Mouse (Mus musculus) intestine, embryonic 14.5 days (tissue): ENCODE data around the gene Slc9a5. TPM values are rescaled to one million over a fixed set of nuclear protein-coding genes. Genes with fewer than 3 reads are reported as not detected.
A peak's percentile ranks its signal among the peaks of the same experiment; 100 is the strongest.

Source experiments
- ATAC-seq: fragments of 200-750 bp; cut with Nextera tagmentation; replicated peaks from 2 replicates; pipeline ENCODE4 v1.8.0; 2017; ENCODE audit warnings: low read depth, moderate number of reproducible peaks, moderate TSS enrichment, moderate library complexity; ENCODE audit not compliant: low FRiP score, low TSS enrichment
- DNase-seq: peaks from one replicate; pipeline ENCODE4 v3.0.0-alpha.2; 2018; ENCODE audit warnings: low spot score
- H3K27ac ChIP-seq: fragments of 300-500 bp; sonication (generic); 2 replicates; pipeline ENCODE4 v1.5.1; 2014; ENCODE audit warnings: low read depth, mild to moderate bottlenecking, control low read depth
- H3K27me3 ChIP-seq: fragments of 300-500 bp; sonication (generic); replicated peaks from 2 replicates; pipeline ENCODE4 v1.6.1; 2014; ENCODE audit warnings: low read length, control low read depth; ENCODE audit not compliant: control insufficient read depth, insufficient read depth
- H3K36me3 ChIP-seq: fragments of 300-500 bp; sonication (generic); 2 replicates; pipeline ENCODE4 v1.6.1; 2014; ENCODE audit warnings: low read length, control low read depth; ENCODE audit not compliant: control insufficient read depth, insufficient read depth
- H3K4me1 ChIP-seq: fragments of 300-500 bp; sonication (generic); replicated peaks from 2 replicates; pipeline ENCODE4 v1.6.1; 2014; ENCODE audit warnings: low read length, control low read depth, mixed read lengths; ENCODE audit not compliant: control insufficient read depth, insufficient read depth
- H3K4me2 ChIP-seq: fragments of 300-500 bp; sonication (generic); 2 replicates; pipeline ENCODE4 v1.6.1; 2014; ENCODE audit warnings: low read length
- H3K4me3 ChIP-seq: fragments of 300-500 bp; sonication (generic); 2 replicates; pipeline ENCODE4 v1.5.1; 2014; ENCODE audit warnings: low read depth, low read length, control low read depth, mixed read lengths
- H3K9ac ChIP-seq: fragments of 300-500 bp; sonication (generic); 2 replicates; pipeline ENCODE4 v1.6.1; 2014; ENCODE audit warnings: mild to moderate bottlenecking, low read length
- H3K9me3 ChIP-seq: fragments of 300-500 bp; sonication (generic); 2 replicates; pipeline ENCODE4 v1.6.1; 2016; ENCODE audit warnings: low read length, control low read depth; ENCODE audit not compliant: control insufficient read depth
- WGBS: fragments of 180-500 bp; shearing (Covaris S2); extraction: QIAGEN DNeasy Blood & Tissue Kit; methylation state at CpG from one replicate; pipeline ENCODE4 v1.1.7; 2014; 5-methylcytosine and 5-hydroxymethylcytosine counted together
- polyA plus RNA-seq: library from polyadenylated mRNA; unstranded; fragments of >200 nt; fragmentation: Nextera tagmentation; extraction: Ambion mirVana; gene quantifications from 2 replicates; pipeline ENCODE4 v1.2.1, GENCODE M21; 2014

The Slc9a5 gene
- polyA plus RNA-seq, 1 experiment from 2014 or later = 1.5 TPM

DNA sequence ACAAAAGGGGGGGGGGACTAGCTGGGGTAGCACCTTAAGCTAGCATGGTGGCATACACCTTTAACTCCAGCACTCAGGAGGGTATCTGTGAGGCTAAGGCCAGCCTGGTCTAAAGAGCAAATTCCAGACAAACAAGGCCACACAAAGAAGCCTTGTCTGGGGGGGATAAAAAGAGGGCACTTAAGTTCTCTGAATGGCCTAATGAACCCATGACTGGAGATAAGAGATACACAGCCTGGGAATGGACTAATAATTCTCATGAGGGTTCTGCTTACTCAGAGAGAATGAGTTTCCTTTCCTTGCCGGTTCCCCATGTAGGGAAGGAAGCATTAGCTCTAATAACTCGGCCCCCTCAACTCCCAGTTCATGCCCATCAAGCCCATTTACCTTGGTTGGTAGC is 16.1 kb upstream of the Slc9a5 start:
- Histone ChIP-seq H3K27ac (no peak overlapping the region), H3K36me3 (peaks cover 89% of the 10 kb centered on the region), H3K27me3 (no peaks in the 10 kb centered on the region), H3K9ac (no peak overlapping the region), H3K4me1 (peaks cover under 1% of the 10 kb centered on the region; the same call in 1 of the 2 replicates), H3K4me2 (no peak overlapping the region), H3K9me3 (no peaks in the 10 kb centered on the region), H3K4me3 (no peak overlapping the region)
- peak; percentile 48; the same call in 1 of the 2 replicates for ATAC-seq
- DNase-seq = no peak
- WGBS = 62% methylated on average over 2 of the region's 2 CpGs

DNA sequence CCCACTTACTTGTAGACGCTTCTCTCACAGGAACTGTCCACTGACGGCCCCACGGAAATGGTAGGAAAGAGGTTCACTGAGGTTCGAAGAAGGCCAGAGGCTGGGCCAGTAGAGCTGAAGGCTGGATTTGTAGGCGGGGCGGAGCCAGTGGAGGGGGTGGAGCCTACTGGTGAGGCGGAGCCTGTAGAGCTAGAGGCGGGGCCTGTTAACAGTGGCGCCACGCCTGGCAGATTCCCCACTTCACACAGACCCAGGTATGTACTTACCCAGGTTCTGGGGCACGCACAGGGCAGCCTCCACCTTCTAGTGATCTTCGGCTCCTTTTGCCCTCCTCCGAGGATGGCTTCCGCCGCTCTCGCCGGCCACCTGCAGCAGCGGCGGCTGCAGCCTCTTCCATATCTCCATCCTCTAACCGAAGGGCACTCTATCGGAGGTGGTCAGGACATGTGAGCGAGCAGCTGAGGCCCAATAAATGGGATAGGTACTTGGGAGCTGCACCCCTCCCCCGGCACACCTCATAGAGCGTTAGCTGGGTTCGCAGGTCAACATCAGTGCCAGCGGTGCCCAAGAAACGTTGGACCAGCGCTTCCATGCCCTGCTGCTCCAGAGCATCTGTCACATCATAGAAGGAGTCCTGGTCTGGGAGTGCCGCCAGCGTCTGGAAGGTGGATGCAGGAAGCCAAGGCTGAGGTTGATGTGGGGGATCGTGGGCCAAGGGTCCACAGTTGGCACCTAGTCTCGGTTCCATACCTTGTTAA is 12.1 kb upstream of the Slc9a5 start:
- no peaks in the 10 kb centered on the region for H3K9me3 ChIP-seq
- H3K4me1 ChIP-seq = peaks cover 7% of the 10 kb centered on the region
- no peak overlapping the region for H3K9ac ChIP-seq
- DNase-seq (no peak), ATAC-seq (no peak)
- H3K27ac ChIP-seq = no peak overlapping the region
- H3K36me3 ChIP-seq = peaks cover 63% of the 10 kb centered on the region
- no peaks in the 10 kb centered on the region for H3K27me3 ChIP-seq
- 58% methylated on average over 32 of the region's 32 CpGs for WGBS
- H3K4me3 ChIP-seq = no peak overlapping the region
- H3K4me2 ChIP-seq = no peak overlapping the region

DNA sequence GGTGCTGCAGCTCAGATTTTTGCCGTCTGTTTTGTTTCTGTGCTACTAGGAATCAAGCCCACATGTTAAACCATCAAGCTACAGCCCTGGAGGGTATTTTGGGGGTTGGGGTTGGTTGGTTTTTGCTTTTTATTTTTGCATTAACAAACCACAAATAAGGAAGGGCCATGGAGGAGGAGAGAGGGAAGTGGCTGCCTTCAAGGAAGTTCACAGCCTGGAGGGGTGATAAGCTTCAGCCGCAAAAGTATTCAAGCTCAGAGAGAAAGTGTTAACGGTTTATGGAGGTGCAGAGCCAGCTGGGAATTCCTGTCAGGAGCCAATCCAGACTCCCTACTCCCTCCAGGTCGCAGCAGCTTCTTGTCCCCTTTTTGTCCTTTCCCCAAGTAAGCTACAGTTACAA is 9.7 kb upstream of the Slc9a5 start:
- peaks cover 46% of the 10 kb centered on the region for H3K36me3 ChIP-seq
- no peak for ATAC-seq
- no peaks in the 10 kb centered on the region for H3K27me3 ChIP-seq
- DNase-seq = no peak
- H3K4me3 ChIP-seq = no peak overlapping the region
- no peaks in the 10 kb centered on the region for H3K9me3 ChIP-seq
- H3K4me2 ChIP-seq = no peak overlapping the region
- no peak overlapping the region for H3K27ac ChIP-seq
- peaks cover 7% of the 10 kb centered on the region for H3K4me1 ChIP-seq
- 31% methylated on average over 4 of the region's 4 CpGs for WGBS
- H3K9ac ChIP-seq = no peak overlapping the region

DNA sequence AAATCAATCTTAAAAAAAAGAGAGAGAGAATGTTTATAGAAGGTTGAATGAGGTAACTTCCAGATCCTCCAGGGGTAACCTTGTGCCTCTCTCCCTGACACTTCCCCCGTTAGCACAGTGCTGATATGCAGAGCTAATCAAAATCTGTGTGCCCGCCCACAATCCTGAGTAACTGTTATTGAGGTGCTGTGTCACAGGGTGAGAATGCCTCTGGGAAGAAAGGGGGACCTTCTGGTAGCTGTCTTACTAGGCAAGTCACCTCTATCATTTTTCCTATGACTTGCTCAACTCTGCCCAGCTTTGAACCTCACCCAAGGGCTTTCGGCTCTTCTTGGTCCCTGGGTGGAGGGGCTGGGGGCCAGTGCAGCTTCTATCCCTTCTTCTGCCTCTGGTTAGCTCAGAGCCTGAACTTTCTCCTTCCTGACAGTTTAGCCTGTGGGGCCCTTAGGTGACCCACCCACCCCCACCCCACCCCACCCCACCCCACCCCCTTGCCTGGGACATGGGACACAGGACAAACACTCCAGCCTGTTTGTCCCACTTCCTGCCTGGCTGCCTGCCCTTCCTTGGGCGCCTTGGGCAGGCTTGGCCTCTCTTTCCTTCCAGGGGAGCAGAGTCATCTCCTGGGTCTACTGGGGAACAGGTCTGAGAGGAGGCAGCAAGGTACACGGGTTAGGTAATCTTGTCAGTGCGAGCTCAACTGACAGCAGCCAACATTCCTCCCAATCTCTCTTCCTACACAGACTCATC is 8.6 kb upstream of the Slc9a5 start:
- Histone ChIP-seq H3K36me3 (peaks cover 35% of the 10 kb centered on the region), H3K4me1 (peaks cover 17% of the 10 kb centered on the region), H3K27me3 (no peaks in the 10 kb centered on the region), H3K9ac (no peak overlapping the region), H3K27ac (no peak overlapping the region), H3K9me3 (no peaks in the 10 kb centered on the region), H3K4me2 (no peak overlapping the region), H3K4me3 (no peak overlapping the region)
- WGBS = 59% methylated on average over 6 of the region's 6 CpGs
- no peak for ATAC-seq
- DNase-seq = no peak

DNA sequence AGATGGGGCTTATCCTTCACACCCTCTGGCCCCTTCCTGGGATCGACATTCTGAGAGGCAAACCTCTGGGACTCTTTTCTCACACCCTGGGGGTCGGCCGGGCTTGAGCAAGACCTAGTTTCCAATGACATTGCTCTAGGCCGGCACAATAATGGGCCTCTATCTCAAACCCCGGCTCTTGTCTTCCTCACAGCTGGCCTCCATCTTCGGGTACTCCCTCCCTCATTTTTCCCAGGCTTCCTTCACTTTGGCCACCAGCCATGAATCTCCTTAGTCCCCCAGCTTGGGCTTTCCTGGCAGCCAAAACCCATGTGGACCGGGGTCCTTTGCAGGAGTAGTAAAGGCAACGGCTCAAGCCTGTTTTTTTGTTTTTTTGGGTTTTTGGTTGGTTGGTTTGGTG is 7.2 kb upstream of the Slc9a5 start:
- ATAC-seq = no peak
- no peak for DNase-seq
- H3K9me3 ChIP-seq = no peaks in the 10 kb centered on the region
- H3K4me1 ChIP-seq = peaks cover 30% of the 10 kb centered on the region
- 38% methylated on average over 8 of the region's 8 CpGs for WGBS
- peaks cover 22% of the 10 kb centered on the region for H3K36me3 ChIP-seq
- no peak overlapping the region for H3K4me2 ChIP-seq
- no peak overlapping the region for H3K4me3 ChIP-seq
- peak overlapping the region; percentile 52; the same call in 1 of the 2 replicates for H3K27ac ChIP-seq
- no peak overlapping the region for H3K9ac ChIP-seq
- no peaks in the 10 kb centered on the region for H3K27me3 ChIP-seq

DNA sequence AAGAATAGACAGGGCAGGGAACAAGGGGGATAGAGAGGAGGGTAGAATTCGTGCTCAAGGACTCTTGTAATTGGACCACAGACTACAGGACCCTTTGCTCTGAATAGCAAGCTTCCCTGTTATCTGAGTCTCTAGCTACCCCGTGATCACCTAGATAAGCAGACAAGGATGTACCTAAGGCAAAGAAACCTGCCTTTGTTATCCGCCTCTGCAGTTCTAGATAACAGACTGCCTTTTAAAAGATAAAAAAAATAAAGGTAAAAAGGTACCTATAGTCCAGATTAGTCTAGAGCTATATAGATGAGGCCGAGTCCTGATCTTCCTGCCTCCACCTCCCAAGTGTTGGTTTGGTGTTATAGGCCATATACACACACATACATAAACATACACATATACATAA is 5.9 kb upstream of the Slc9a5 start:
- no peak overlapping the region for H3K9ac ChIP-seq
- H3K4me3 ChIP-seq = no peak overlapping the region
- H3K4me1 ChIP-seq = peaks cover 35% of the 10 kb centered on the region
- H3K4me2 ChIP-seq = no peak overlapping the region
- WGBS = 62% methylated on average over 4 of the region's 4 CpGs
- no peaks in the 10 kb centered on the region for H3K27me3 ChIP-seq
- H3K36me3 ChIP-seq = peaks cover 9% of the 10 kb centered on the region
- DNase-seq (no peak), ATAC-seq (no peak)
- no peak overlapping the region for H3K27ac ChIP-seq
- no peaks in the 10 kb centered on the region for H3K9me3 ChIP-seq

DNA sequence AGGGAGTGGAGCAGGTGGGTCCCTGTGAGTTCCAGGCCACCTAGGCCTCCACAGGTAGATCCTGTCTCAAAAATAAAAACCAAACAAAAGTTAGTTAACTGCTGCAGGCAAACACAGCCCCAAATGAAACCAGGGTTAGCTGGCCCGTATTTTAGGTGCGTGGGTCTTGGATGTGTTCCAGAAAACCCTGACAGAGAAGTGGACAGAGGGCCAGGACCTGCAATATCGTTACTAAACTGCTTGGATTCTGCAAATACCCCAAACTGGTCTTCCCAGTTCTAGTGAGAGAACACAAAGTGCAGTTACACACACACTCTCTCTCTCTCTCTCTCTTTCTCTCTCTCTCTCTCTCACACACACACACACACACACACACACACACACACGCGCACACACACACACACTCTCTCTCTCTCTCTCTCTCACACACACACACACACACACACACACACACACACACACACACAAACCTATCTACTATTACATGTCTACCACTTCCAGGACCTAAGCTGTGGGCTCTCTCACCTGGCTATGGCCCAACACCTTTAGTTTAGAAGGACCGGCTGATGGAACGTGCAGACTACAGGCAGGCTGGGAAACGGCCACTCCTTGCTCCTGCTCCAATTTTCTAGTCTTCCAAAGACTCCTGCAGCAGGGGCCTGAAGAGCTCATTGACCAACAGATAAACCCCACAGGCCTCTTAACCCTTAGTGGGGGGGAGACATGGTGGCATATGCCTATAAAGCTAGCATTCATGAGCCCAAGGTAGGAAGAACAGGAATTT is 4.7 kb upstream of the Slc9a5 start:
- no peak overlapping the region for H3K4me3 ChIP-seq
- peaks cover 39% of the 10 kb centered on the region for H3K4me1 ChIP-seq
- no peak overlapping the region for H3K9ac ChIP-seq
- H3K36me3 ChIP-seq = no peaks in the 10 kb centered on the region
- DNase-seq (no peak), ATAC-seq (no peak)
- no peaks in the 10 kb centered on the region for H3K9me3 ChIP-seq
- 60% methylated on average over 8 of the region's 8 CpGs for WGBS
- H3K27me3 ChIP-seq = no peaks in the 10 kb centered on the region
- H3K27ac ChIP-seq = 0 out of 2 replicates have a peak overlapping the region, but pooled peaks have one; percentile 33
- no peak overlapping the region for H3K4me2 ChIP-seq

DNA sequence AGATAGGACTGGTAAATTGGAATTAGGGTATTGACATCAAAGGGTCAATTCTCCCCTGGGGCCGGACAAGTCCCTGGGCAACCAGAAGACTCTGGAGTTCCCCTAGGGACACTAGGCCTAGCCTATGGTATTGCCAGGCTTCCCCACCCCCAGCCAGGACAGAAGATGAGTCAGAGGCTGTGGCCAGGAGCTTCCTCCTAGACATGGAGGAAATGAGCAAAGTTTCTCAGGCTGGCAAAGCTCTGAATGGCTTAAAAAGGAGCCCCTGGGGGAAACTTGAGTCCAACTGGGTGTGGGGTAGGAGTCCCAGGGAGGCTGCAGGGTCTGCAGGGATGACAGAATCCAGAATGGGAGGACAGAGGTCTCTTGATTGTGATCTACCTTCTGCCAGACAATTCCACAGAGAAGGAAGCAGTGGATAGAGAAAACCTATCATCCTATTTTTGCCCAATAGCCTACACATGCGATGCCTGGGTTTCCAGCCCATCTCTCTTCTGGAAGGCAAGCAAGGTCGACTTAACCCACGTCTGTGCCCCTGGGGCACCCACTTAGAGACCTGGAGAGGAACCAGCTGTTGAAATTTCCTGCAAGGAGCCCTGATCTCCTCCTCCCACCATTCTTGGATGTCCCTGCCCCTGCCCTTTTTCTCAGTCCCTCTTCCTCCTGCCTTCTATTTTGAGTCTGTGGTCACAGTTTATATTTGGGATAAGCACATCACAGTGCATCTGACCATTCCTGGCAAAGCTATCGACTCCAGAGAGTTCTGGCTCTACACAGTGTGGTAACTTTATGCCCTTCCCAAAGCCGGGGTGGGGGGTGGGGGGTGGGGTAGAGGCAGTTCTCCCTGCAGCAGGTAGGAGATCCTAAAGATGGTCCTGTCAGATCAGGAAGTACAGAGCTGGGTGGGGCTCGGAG is 3.3 kb upstream of the Slc9a5 start:
- H3K27me3 ChIP-seq = 0 out of 2 replicates have a peak, but pooled peaks cover 3% of the 10 kb centered on the region
- peaks cover 39% of the 10 kb centered on the region for H3K4me1 ChIP-seq
- no peak for ATAC-seq
- H3K9ac ChIP-seq = 0 out of 2 replicates have a peak overlapping the region, but pooled peaks have one; percentile 10
- peak overlapping the region; percentile 77 for H3K4me2 ChIP-seq
- DNase-seq = no peak
- H3K36me3 ChIP-seq = no peaks in the 10 kb centered on the region
- no peaks in the 10 kb centered on the region for H3K9me3 ChIP-seq
- 40% methylated on average over 7 of the region's 7 CpGs for WGBS
- no peak overlapping the region for H3K27ac ChIP-seq
- no peak overlapping the region for H3K4me3 ChIP-seq
